Mouse (Mus musculus) intestine, embryonic 14.5 days (tissue): ENCODE data around the gene Ak9. TPM values are rescaled to one million over a fixed set of nuclear protein-coding genes. Genes with fewer than 3 reads are reported as not detected.
A peak's percentile ranks its signal among the peaks of the same experiment; 100 is the strongest.

Experiments used
- ATAC-seq: fragments of 200-750 bp; cut with Nextera tagmentation; replicated peaks from 2 replicates; pipeline ENCODE4 v1.8.0; 2017; ENCODE audit warnings: low read depth, moderate number of reproducible peaks, moderate TSS enrichment, moderate library complexity; ENCODE audit not compliant: low FRiP score, low TSS enrichment
- DNase-seq: peaks from one replicate; pipeline ENCODE4 v3.0.0-alpha.2; 2018; ENCODE audit warnings: low spot score
- H3K27ac ChIP-seq: fragments of 300-500 bp; sonication (generic); 2 replicates; pipeline ENCODE4 v1.5.1; 2014; ENCODE audit warnings: low read depth, mild to moderate bottlenecking, control low read depth
- H3K27me3 ChIP-seq: fragments of 300-500 bp; sonication (generic); replicated peaks from 2 replicates; pipeline ENCODE4 v1.6.1; 2014; ENCODE audit warnings: low read length, control low read depth; ENCODE audit not compliant: control insufficient read depth, insufficient read depth
- H3K36me3 ChIP-seq: fragments of 300-500 bp; sonication (generic); 2 replicates; pipeline ENCODE4 v1.6.1; 2014; ENCODE audit warnings: low read length, control low read depth; ENCODE audit not compliant: control insufficient read depth, insufficient read depth
- H3K4me1 ChIP-seq: fragments of 300-500 bp; sonication (generic); replicated peaks from 2 replicates; pipeline ENCODE4 v1.6.1; 2014; ENCODE audit warnings: low read length, control low read depth, mixed read lengths; ENCODE audit not compliant: control insufficient read depth, insufficient read depth
- H3K4me2 ChIP-seq: fragments of 300-500 bp; sonication (generic); 2 replicates; pipeline ENCODE4 v1.6.1; 2014; ENCODE audit warnings: low read length
- H3K4me3 ChIP-seq: fragments of 300-500 bp; sonication (generic); 2 replicates; pipeline ENCODE4 v1.5.1; 2014; ENCODE audit warnings: low read depth, low read length, control low read depth, mixed read lengths
- H3K9ac ChIP-seq: fragments of 300-500 bp; sonication (generic); 2 replicates; pipeline ENCODE4 v1.6.1; 2014; ENCODE audit warnings: mild to moderate bottlenecking, low read length
- H3K9me3 ChIP-seq: fragments of 300-500 bp; sonication (generic); 2 replicates; pipeline ENCODE4 v1.6.1; 2016; ENCODE audit warnings: low read length, control low read depth; ENCODE audit not compliant: control insufficient read depth
- WGBS: fragments of 180-500 bp; shearing (Covaris S2); extraction: QIAGEN DNeasy Blood & Tissue Kit; methylation state at CpG from one replicate; pipeline ENCODE4 v1.1.7; 2014; 5-methylcytosine and 5-hydroxymethylcytosine counted together
- polyA plus RNA-seq: library from polyadenylated mRNA; unstranded; fragments of >200 nt; fragmentation: Nextera tagmentation; extraction: Ambion mirVana; gene quantifications from 2 replicates; pipeline ENCODE4 v1.2.1, GENCODE M21; 2014

The Ak9 gene
- polyA plus RNA-seq, 1 experiment from 2014 or later = 0.03 TPM

GRCm38 (mm10) chr10:41280796-41281195 lies 23.0 kb upstream of the Ak9 start:
- no peak overlapping the region for H3K4me2 ChIP-seq
- no peaks in the 10 kb centered on the region for H3K9me3 ChIP-seq
- H3K9ac ChIP-seq = no peak overlapping the region
- H3K27ac ChIP-seq = no peak overlapping the region
- no peaks in the 10 kb centered on the region for H3K27me3 ChIP-seq
- H3K4me1 ChIP-seq = no peaks in the 10 kb centered on the region; the same call in 1 of the 2 replicates
- 78% methylated on average over 2 of the region's 2 CpGs for WGBS
- ATAC-seq = no peak
- H3K36me3 ChIP-seq = 0 out of 2 replicates have a peak, but pooled peaks cover 7% of the 10 kb centered on the region
- H3K4me3 ChIP-seq = no peak overlapping the region
- DNase-seq = no peak

DNA sequence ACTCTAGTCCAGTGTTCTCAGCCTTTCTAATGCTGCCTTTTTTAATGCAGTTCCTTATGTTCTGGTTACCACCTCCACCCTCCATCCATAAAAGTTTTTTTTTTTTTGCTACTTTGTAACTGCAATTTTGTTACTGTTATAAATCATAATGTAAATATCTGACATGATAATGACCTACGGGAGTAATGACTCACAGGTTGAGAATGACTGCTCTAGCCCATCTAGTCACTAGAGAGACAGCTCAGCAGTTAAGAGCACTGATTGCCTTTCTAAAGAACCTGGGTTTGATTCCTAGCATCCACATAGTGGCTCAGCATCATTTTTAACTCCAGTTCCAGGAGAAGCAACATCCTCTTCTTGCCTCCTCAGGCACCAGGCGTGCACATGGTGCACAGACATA lies 21.7 kb upstream of the Ak9 start:
- H3K27ac ChIP-seq = no peak overlapping the region
- H3K27me3 ChIP-seq = no peaks in the 10 kb centered on the region
- H3K4me3 ChIP-seq = no peak overlapping the region
- H3K9ac ChIP-seq = no peak overlapping the region
- ATAC-seq (no peak), DNase-seq (no peak)
- H3K4me1 ChIP-seq = no peaks in the 10 kb centered on the region; the same call in 1 of the 2 replicates
- H3K9me3 ChIP-seq = no peaks in the 10 kb centered on the region
- H3K36me3 ChIP-seq = 0 out of 2 replicates have a peak, but pooled peaks cover 1% of the 10 kb centered on the region
- no peak overlapping the region for H3K4me2 ChIP-seq
- WGBS = 62% methylated on average over 2 of the region's 2 CpGs

DNA sequence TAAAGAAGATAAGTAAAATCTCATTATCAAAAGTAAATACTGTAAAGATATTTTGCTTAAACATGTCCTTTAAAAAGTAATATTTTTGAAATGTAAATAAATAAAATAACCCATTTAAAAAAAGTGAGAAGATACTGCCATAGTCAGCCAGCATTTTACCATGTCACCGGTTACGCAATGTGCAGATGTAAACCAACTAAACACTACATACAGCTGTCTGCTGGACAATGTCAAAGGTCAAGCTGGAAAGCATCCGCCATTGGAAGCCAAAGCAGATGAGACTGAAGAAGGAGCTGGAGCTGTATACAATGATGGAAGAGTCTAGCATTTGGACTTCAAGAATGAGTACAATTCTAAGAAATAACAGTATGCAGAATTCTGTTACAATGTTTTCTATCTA lies 16.2 kb upstream of the Ak9 start:
- 64% methylated on average over 3 of the region's 3 CpGs for WGBS

DNA sequence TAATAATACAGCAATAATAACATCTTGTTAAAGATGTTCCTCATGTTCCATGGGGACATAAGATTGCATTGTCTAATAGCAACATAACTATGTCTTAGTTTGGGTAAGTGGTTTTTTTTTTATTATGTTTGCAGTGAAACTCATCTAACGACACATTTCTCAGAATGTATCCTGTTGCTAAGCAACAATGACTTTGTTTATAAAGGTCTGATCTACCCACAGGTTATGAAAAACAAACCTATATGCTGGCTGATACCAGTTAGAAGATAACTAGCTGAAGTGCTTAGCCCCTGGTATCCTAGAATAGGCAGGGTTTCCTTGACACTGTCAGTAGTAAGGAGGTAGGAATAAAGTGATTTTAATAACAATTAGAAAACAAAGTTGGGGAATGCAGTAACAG lies 15.7 kb upstream of the Ak9 start:
- Histone ChIP-seq H3K36me3 (no peaks in the 10 kb centered on the region), H3K9ac (no peak overlapping the region), H3K27ac (no peak overlapping the region), H3K9me3 (no peaks in the 10 kb centered on the region), H3K4me1 (peaks cover 16% of the 10 kb centered on the region), H3K27me3 (no peaks in the 10 kb centered on the region), H3K4me2 (no peak overlapping the region), H3K4me3 (no peak overlapping the region)
- WGBS = 36% methylated on average over 1 of the region's 1 CpGs
- DNase-seq (no peak), ATAC-seq (no peak)

More for the DNA sequence above, 16.2 kb upstream of the Ak9 start:
- H3K4me2 ChIP-seq = no peak overlapping the region
- H3K4me3 ChIP-seq = no peak overlapping the region
- H3K9ac ChIP-seq = no peak overlapping the region
- DNase-seq (no peak), ATAC-seq (no peak)
- H3K9me3 ChIP-seq = no peaks in the 10 kb centered on the region
- no peaks in the 10 kb centered on the region for H3K27me3 ChIP-seq
- no peak overlapping the region for H3K27ac ChIP-seq
- H3K36me3 ChIP-seq = no peaks in the 10 kb centered on the region
- peaks cover 11% of the 10 kb centered on the region; the same call in 1 of the 2 replicates for H3K4me1 ChIP-seq

GRCm38 (mm10) chr10:41288771-41289415 lies 14.9 kb upstream of the Ak9 start:
- peak; percentile 77 for ATAC-seq
- peaks cover 22% of the 10 kb centered on the region for H3K4me1 ChIP-seq
- H3K9me3 ChIP-seq = no peaks in the 10 kb centered on the region
- H3K27me3 ChIP-seq = no peaks in the 10 kb centered on the region
- no peak overlapping the region for H3K27ac ChIP-seq
- 40% methylated on average over 16 of the region's 16 CpGs for WGBS
- no peak overlapping the region for H3K4me2 ChIP-seq
- no peak overlapping the region for H3K4me3 ChIP-seq
- H3K36me3 ChIP-seq = no peaks in the 10 kb centered on the region
- DNase-seq = peak; percentile 97
- H3K9ac ChIP-seq = no peak overlapping the region

GRCm38 (mm10) chr10:41291021-41291420 lies 12.8 kb upstream of the Ak9 start:
- no peak overlapping the region for H3K27ac ChIP-seq
- H3K4me3 ChIP-seq = no peak overlapping the region
- ATAC-seq = no peak
- no peak overlapping the region for H3K4me2 ChIP-seq
- H3K36me3 ChIP-seq = no peaks in the 10 kb centered on the region
- no peaks in the 10 kb centered on the region for H3K27me3 ChIP-seq
- WGBS = 76% methylated on average over 2 of the region's 2 CpGs
- H3K4me1 ChIP-seq = peaks cover 25% of the 10 kb centered on the region
- H3K9me3 ChIP-seq = no peaks in the 10 kb centered on the region
- DNase-seq = no peak
- H3K9ac ChIP-seq = no peak overlapping the region

DNA sequence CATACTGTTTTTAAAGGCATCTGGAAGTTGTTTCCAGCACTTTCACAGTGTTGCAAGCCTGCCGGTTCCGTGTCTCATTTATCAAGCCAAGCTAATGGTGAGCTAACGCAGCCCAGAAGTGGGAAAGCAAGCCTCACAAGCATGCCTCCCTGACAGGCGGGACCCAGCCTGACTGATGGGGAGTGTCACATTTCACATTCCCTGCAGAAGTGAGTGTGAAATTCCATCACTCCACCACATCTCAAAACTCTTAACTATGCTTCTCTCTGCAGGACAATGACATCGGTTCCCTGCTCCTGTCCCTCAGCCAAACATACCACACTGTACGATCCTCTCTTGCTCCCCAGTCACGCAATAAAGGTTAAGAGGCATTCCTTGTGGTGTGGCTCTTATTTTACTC lies 10.8 kb upstream of the Ak9 start:
- H3K4me3 ChIP-seq = no peak overlapping the region
- no peaks in the 10 kb centered on the region for H3K9me3 ChIP-seq
- peak overlapping the region; percentile 51 for H3K27ac ChIP-seq
- DNase-seq (peak; percentile 75), ATAC-seq (peak; percentile 65; the same call in 1 of the 2 replicates)
- H3K36me3 ChIP-seq = no peaks in the 10 kb centered on the region
- 9% methylated on average over 7 of the region's 7 CpGs for WGBS
- H3K27me3 ChIP-seq = no peaks in the 10 kb centered on the region
- no peak overlapping the region for H3K9ac ChIP-seq
- peaks cover 25% of the 10 kb centered on the region for H3K4me1 ChIP-seq
- peak overlapping the region; percentile 40 for H3K4me2 ChIP-seq

- no peak for ATAC-seq
- Histone ChIP-seq H3K9me3 (no peaks in the 10 kb centered on the region), H3K4me1 (peaks cover 21% of the 10 kb centered on the region), H3K9ac (no peak overlapping the region), H3K4me3 (no peak overlapping the region), H3K4me2 (no peak overlapping the region), H3K27ac (no peak overlapping the region), H3K36me3 (no peaks in the 10 kb centered on the region), H3K27me3 (no peaks in the 10 kb centered on the region)
- no peak for DNase-seq
- 58% methylated on average over 11 of the region's 11 CpGs for WGBS
Measured at GRCm38 (mm10) chr10:41294734-41295133, 9.0 kb upstream of the Ak9 start.

GRCm38 (mm10) chr10:41295145-41295544 lies 8.6 kb upstream of the Ak9 start:
- Histone ChIP-seq H3K36me3 (no peaks in the 10 kb centered on the region), H3K4me2 (no peak overlapping the region), H3K27ac (no peak overlapping the region), H3K4me1 (peaks cover 21% of the 10 kb centered on the region), H3K4me3 (no peak overlapping the region), H3K27me3 (no peaks in the 10 kb centered on the region), H3K9me3 (no peaks in the 10 kb centered on the region), H3K9ac (no peak overlapping the region)
- DNase-seq (no peak), ATAC-seq (no peak)
- 49% methylated on average over 7 of the region's 7 CpGs for WGBS
